Mouse (Mus musculus) hindbrain, embryonic 14.5 days (tissue): Measurements from ENCODE around the gene Prss42. TPM values are rescaled to one million over a fixed set of nuclear protein-coding genes. Genes with fewer than 3 reads are reported as not detected.

Experiments used
- ATAC-seq: fragments of 200-750 bp; cut with Nextera tagmentation; 2 replicates; pipeline ENCODE4 v1.8.0; 2017; ENCODE audit warnings: moderate number of reproducible peaks, mild to moderate bottlenecking, moderate TSS enrichment, moderate library complexity; ENCODE audit not compliant: low FRiP score
- DNase-seq: peaks from one replicate; pipeline ENCODE4 v3.0.0-alpha.2; 2015; ENCODE audit warnings: low spot score
- H3K27ac ChIP-seq: fragments of 300-500 bp; sonication (generic); 2 replicates; pipeline ENCODE4 v1.5.1; 2014; ENCODE audit warnings: mild to moderate bottlenecking, moderate library complexity
- H3K27me3 ChIP-seq: fragments of 300-500 bp; sonication (generic); 2 replicates; pipeline ENCODE4 v1.6.1; 2014; ENCODE audit warnings: mild to moderate bottlenecking, low read length, mixed read lengths; ENCODE audit not compliant: control insufficient read depth, insufficient read depth
- H3K36me3 ChIP-seq: fragments of 300-500 bp; sonication (generic); replicated peaks from 2 replicates; pipeline ENCODE4 v1.6.1; 2014; ENCODE audit not compliant: control insufficient read depth, insufficient read depth
- H3K4me1 ChIP-seq: fragments of 300-500 bp; sonication (generic); replicated peaks from 2 replicates; pipeline ENCODE4 v1.6.1; 2014; ENCODE audit warnings: antibody characterized with exemption, low read length, mixed read lengths; ENCODE audit not compliant: control insufficient read depth, insufficient read depth
- H3K4me2 ChIP-seq: fragments of 300-500 bp; sonication (generic); replicated peaks from 2 replicates; pipeline ENCODE4 v1.6.1; 2014; ENCODE audit warnings: mild to moderate bottlenecking, moderate library complexity
- H3K4me3 ChIP-seq: fragments of 300-500 bp; sonication (generic); replicated peaks from 2 replicates; pipeline ENCODE4 v1.5.1; 2014; ENCODE audit warnings: mild to moderate bottlenecking, low read length
- H3K9ac ChIP-seq: fragments of 300-500 bp; sonication (generic); 2 replicates; pipeline ENCODE4 v1.6.1; 2014
- H3K9me3 ChIP-seq: fragments of 300-500 bp; sonication (generic); 2 replicates; pipeline ENCODE4 v1.6.1; 2016; ENCODE audit warnings: low read length; ENCODE audit not compliant: control insufficient read depth
- WGBS: fragments of 180-500 bp; shearing (Covaris S2); extraction: QIAGEN DNeasy Blood & Tissue Kit; methylation state at CpG from one replicate; pipeline ENCODE4 v1.1.7; 2014; 5-methylcytosine and 5-hydroxymethylcytosine counted together
- polyA plus RNA-seq: library from polyadenylated mRNA; unstranded; fragments of >200 nt; fragmentation: Nextera tagmentation; extraction: Ambion mirVana; gene quantifications from 2 replicates; pipeline ENCODE4 v1.2.1, GENCODE M21; 2014

Prss42 gene
- polyA plus RNA-seq, 1 experiment from 2014 or later, result not detected

GRCm38 (mm10) chr9:110760886-110761285 is 37.1 kb upstream of the Prss42 start:
- WGBS, result 83% methylated on average over 8 of the region's 8 CpGs
- ATAC-seq, result no peak
- Histone ChIP-seq H3K36me3 (no peaks in the 10 kb centered on the region), H3K9ac (no peak overlapping the region), H3K4me1 (no peaks in the 10 kb centered on the region), H3K4me2 (no peak overlapping the region), H3K27ac (no peak overlapping the region), H3K4me3 (no peak overlapping the region), H3K27me3 (no peaks in the 10 kb centered on the region), H3K9me3 (no peaks in the 10 kb centered on the region)
- DNase-seq, result no peak

- Histone ChIP-seq H3K4me3 (no peak overlapping the region), H3K27ac (no peak overlapping the region), H3K27me3 (no peaks in the 10 kb centered on the region), H3K4me2 (no peak overlapping the region), H3K36me3 (no peaks in the 10 kb centered on the region), H3K9me3 (no peaks in the 10 kb centered on the region), H3K4me1 (no peaks in the 10 kb centered on the region), H3K9ac (no peak overlapping the region)
- whole genome bisulfite sequencing, result 77% methylated on average over 10 of the region's 10 CpGs
- DNase-seq (no peak), ATAC-seq (no peak)
These were observed 35.2 kb upstream of the Prss42 start for GRCm38 (mm10) chr9:110762763-110763162.

GRCm38 (mm10) chr9:110763405-110763804 is 34.6 kb upstream of the Prss42 start:
- Histone ChIP-seq H3K27me3 (no peaks in the 10 kb centered on the region), H3K4me3 (no peak overlapping the region), H3K36me3 (no peaks in the 10 kb centered on the region), H3K4me2 (no peak overlapping the region), H3K27ac (no peak overlapping the region), H3K9me3 (no peaks in the 10 kb centered on the region), H3K9ac (no peak overlapping the region), H3K4me1 (no peaks in the 10 kb centered on the region)
- 68% methylated on average over 2 of the region's 2 CpGs for WGBS
- no peak for DNase-seq
- ATAC-seq, result no peak

- WGBS, result 91% methylated on average over 10 of the region's 10 CpGs
These were observed 25.6 kb upstream of the Prss42 start for GRCm38 (mm10) chr9:110772336-110772735.

GRCm38 (mm10) chr9:110774403-110775268 is 23.3 kb upstream of the Prss42 start:
- no peak overlapping the region for H3K9ac ChIP-seq

More at GRCm38 (mm10) chr9:110772336-110772735, 25.6 kb upstream of the Prss42 start:
- ATAC-seq (no peak), DNase-seq (no peak)
- H3K36me3 ChIP-seq, result no peaks in the 10 kb centered on the region
- no peaks in the 10 kb centered on the region for H3K4me1 ChIP-seq
- H3K4me3 ChIP-seq, result no peak overlapping the region
- no peak overlapping the region for H3K27ac ChIP-seq
- H3K4me2 ChIP-seq, result no peak overlapping the region
- no peaks in the 10 kb centered on the region for H3K27me3 ChIP-seq
- no peak overlapping the region for H3K9ac ChIP-seq
- no peaks in the 10 kb centered on the region for H3K9me3 ChIP-seq

GRCm38 (mm10) chr9:110775269-110776022 is 22.5 kb upstream of the Prss42 start:
- Histone ChIP-seq H3K36me3 (no peaks in the 10 kb centered on the region), H3K4me3 (no peak overlapping the region), H3K9me3 (no peaks in the 10 kb centered on the region), H3K9ac (no peak overlapping the region), H3K4me1 (peaks cover 2% of the 10 kb centered on the region), H3K4me2 (no peak overlapping the region), H3K27me3 (no peaks in the 10 kb centered on the region), H3K27ac (no peak overlapping the region)
- 82% methylated on average over 10 of the region's 10 CpGs for WGBS
- ATAC-seq (no peak), DNase-seq (no peak)

More at GRCm38 (mm10) chr9:110774403-110775268, 23.3 kb upstream of the Prss42 start:
- Histone ChIP-seq H3K4me3 (no peak overlapping the region), H3K27me3 (no peaks in the 10 kb centered on the region), H3K4me2 (no peak overlapping the region), H3K36me3 (no peaks in the 10 kb centered on the region), H3K27ac (no peak overlapping the region), H3K4me1 (no peaks in the 10 kb centered on the region), H3K9me3 (no peaks in the 10 kb centered on the region)
- WGBS, result 73% methylated on average over 15 of the region's 15 CpGs
- DNase-seq, result no peak
- no peak for ATAC-seq

GRCm38 (mm10) chr9:110778100-110778499 is 19.9 kb upstream of the Prss42 start:
- WGBS, result 70% methylated on average over 1 of the region's 1 CpGs
- DNase-seq (no peak), ATAC-seq (no peak)
- Histone ChIP-seq H3K4me2 (no peak overlapping the region), H3K4me3 (no peak overlapping the region), H3K9ac (no peak overlapping the region), H3K27me3 (no peaks in the 10 kb centered on the region), H3K36me3 (no peaks in the 10 kb centered on the region), H3K4me1 (peaks cover 8% of the 10 kb centered on the region), H3K9me3 (no peaks in the 10 kb centered on the region), H3K27ac (no peak overlapping the region)

- no peak for DNase-seq
- no peak overlapping the region for H3K9ac ChIP-seq
- 83% methylated on average over 7 of the region's 7 CpGs for WGBS
- no peak overlapping the region for H3K4me3 ChIP-seq
- H3K4me1 ChIP-seq, result peaks cover 8% of the 10 kb centered on the region
- no peak overlapping the region for H3K4me2 ChIP-seq
- ATAC-seq, result no peak
- no peak overlapping the region for H3K27ac ChIP-seq
- H3K36me3 ChIP-seq, result no peaks in the 10 kb centered on the region
- no peaks in the 10 kb centered on the region for H3K27me3 ChIP-seq
- H3K9me3 ChIP-seq, result no peaks in the 10 kb centered on the region
These were observed 19.4 kb upstream of the Prss42 start for GRCm38 (mm10) chr9:110778559-110778958.

GRCm38 (mm10) chr9:110779242-110779913 is 18.6 kb upstream of the Prss42 start:
- WGBS, result 64% methylated on average over 5 of the region's 5 CpGs
- no peak overlapping the region for H3K9ac ChIP-seq
- H3K4me1 ChIP-seq, result peaks cover 8% of the 10 kb centered on the region
- no peak overlapping the region for H3K4me2 ChIP-seq
- no peak for DNase-seq
- no peak for ATAC-seq
- H3K4me3 ChIP-seq, result no peak overlapping the region
- no peaks in the 10 kb centered on the region for H3K27me3 ChIP-seq
- H3K36me3 ChIP-seq, result no peaks in the 10 kb centered on the region
- no peak overlapping the region for H3K27ac ChIP-seq
- H3K9me3 ChIP-seq, result no peaks in the 10 kb centered on the region
